Mouse (Mus musculus) cerebellum, adult (tissue): ENCODE data around the gene Ift80.
"Not testable (repeated sequence)": the region's sequence is repeated elsewhere in the genome, so short reads cannot be mapped to it uniquely, and the experiment has no call there.

ENCODE experiments used
- ATAC-seq: cut with Nextera tagmentation; 2 replicates; pipeline ENCODE4 v1.9.2; 2017; ENCODE audit warnings: mild to moderate bottlenecking, moderate library complexity, mixed read lengths; ENCODE audit not compliant: insufficient number of reproducible peaks, low FRiP score, low TSS enrichment

Gene Ift80

GRCm38 (mm10) chr3:69002781-69003180 is 1.6 kb downstream of the Ift80 start:
- no peak for ATAC-seq

- ATAC-seq = no peak
These were observed 17.8 kb downstream of the Ift80 start for GRCm38 (mm10) chr3:68986550-68986949.

DNA sequence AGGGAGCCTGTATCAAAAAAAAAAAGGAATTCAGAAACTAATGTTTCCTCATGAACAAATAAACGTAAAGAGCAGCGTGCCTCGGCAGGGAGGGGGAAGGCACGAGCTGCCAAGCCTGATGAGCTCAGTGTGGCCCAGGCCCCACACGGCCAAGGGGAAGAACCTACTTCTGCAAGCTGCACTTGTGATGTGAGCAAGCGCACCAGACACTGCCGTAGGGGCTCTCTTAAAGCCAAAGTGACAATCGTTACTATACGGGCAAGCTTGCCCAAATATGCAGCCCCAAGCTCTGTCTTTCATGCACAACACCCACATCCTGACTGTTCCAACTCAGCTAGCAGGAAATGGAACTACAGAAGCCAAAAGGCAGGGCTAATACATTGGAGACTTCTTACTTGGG is 23.5 kb downstream of the Ift80 start:
- no peak for ATAC-seq

DNA sequence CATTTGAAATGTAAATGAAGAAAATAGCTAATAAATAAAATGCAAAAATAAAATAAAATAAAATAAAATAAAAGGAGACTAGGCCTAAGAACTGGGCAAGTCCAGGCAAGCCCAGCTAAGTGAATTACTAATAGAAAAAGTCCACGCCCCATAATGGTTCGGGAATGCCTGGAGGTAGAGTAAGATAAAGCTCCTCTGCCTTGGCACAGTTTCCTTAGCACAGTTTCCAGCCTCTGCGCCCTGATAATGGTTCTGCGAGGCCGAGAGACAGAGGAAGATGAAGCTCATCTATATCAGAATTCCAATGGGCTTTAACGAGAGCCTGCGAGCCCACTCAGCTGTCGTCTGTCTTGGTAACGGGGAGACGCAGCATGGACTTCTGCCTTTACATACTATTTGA is 25.2 kb downstream of the Ift80 start:
- no peak for ATAC-seq

GRCm38 (mm10) chr3:68977696-68978095 is 26.7 kb downstream of the Ift80 start:
- ATAC-seq = no peak

DNA sequence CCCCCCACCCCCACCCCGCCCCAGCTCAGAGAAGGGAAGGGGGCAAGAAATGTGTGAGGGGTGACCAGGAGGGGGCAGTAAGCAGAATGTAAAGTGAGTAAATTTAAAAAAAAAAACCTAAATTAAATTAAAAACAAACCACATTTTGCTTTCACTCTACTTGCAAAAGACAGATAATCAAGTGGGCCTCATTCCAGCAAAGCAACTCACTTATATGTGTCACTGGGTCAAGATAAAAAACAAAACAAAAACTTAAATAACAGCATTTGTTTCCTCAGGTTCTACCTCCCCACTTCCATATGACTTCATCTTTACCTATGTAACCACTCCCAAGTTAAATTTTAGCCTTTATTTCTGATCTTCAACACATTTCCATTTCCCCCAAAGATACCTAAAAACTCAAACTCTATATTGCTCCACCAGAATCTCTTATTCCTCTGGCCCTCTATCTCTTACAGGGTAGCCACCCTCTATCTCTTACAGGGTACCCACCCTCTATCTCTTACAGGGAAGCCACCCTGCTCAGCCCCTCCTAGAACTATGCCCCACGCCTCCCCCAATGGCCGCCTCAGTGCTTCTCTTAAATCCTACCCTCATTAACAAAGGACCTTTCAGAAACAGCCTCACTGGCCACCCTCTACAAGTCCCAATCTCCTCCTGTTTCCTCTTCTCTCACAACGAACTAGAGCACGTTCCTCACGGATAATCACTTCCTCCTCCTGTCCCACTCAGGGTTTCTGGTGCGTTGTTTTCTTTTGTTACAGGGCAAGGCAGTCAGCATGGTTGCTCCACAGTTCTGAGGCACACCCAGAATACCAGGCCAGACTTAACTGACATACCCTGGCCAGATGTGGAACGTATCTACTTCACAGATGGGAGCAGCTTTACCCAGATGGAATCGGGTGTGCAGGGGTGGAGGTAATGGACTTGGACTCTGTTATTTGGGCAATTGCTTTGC is 28.6 kb downstream of the Ift80 start:
- ATAC-seq = no peak

DNA sequence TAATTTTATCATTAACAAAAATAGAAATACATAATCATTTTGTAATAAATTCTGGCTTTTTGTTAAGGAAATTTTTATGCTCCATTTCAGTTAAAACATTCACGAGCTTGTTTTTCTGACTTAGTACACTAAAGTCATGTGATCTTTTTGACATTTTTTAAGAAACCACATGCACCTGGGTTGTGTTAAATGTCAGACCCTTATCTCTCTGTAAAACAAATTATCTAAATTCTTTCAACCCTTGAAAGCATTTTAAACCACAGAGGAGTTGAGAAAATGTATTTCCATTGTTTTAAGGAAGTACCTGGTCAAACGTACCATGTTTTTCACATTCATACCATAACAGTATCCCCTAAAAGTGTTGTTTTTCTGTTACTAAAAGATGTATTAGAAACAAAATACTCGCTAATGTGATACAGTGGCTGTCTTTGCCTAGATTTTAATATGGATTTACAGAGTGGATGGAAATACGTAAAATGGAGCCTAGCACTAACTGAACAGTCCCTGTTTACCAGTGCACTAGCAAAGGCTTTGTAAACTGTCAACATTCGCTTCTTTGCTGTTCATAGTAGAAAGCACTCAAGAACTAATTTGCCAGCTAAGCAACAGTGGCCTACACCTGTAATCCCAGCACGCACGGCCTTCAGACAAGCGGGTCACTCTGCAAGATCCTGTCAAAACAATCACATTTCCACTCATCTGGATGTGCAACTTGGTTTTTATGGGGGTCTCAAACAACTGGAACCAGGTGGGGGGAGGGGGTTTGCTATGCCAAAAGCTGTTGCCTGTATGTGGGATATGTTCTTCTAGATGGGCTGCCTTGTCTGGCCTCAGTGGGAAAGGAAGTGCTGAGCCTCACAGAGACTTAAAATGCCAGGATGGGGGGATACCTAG is 29.5 kb downstream of the Ift80 start:
- ATAC-seq = no peak

GRCm38 (mm10) chr3:68973574-68973973 is 30.8 kb downstream of the Ift80 start:
- ATAC-seq = no peak

GRCm38 (mm10) chr3:68969091-68969590 is 35.2 kb downstream of the Ift80 start:
- ATAC-seq = no peak

DNA sequence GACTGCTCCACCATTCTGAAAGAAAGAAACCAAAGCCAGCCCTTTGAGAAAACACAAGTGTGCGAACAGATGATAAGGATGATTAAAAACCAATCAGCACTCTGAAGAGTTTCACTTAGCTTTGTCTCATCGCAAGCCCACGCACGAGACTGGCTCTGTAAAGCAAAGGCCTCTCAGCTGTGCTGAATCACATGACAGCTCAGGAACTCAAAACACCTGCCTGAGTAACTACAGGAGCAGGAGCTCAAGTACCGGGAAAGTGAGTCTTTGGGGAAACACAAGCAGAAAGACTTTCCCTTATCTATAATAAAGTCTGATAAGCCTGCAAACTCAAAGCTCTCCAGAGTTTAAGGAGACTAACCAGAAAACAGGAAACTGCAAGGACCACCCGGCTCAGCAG is 37.0 kb downstream of the Ift80 start:
- no peak for ATAC-seq

GRCm38 (mm10) chr3:68966527-68967285 is 37.7 kb downstream of the Ift80 start:
- ATAC-seq = no peak

GRCm38 (mm10) chr3:68964682-68965081 is 39.7 kb downstream of the Ift80 start:
- no peak for ATAC-seq

GRCm38 (mm10) chr3:68957413-68957812 is 47.0 kb downstream of the Ift80 start:
- no peak for ATAC-seq

DNA sequence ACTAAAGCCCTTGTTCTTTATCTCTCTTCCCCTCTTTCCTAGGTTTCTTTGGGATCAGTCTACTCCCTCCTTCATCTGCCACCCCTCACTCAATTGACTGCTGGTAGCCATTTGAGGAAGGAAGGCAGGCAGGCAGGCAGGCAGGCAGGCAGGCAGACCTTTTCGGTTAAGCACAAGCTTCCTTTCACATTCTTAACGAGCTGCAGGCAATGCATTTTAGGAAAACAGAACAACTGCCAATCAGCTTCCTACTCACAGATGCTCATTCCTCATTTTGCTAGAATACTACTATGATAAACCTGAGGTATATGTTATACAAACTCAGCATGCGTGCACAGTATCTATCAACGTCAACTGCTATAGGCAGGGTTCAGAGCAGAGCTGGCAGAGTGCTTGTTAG is 47.9 kb downstream of the Ift80 start:
- no peak for ATAC-seq

GRCm38 (mm10) chr3:68954487-68954886 is 49.9 kb downstream of the Ift80 start:
- no peak for ATAC-seq

GRCm38 (mm10) chr3:68952707-68953106 is 51.7 kb downstream of the Ift80 start:
- no peak for ATAC-seq

DNA sequence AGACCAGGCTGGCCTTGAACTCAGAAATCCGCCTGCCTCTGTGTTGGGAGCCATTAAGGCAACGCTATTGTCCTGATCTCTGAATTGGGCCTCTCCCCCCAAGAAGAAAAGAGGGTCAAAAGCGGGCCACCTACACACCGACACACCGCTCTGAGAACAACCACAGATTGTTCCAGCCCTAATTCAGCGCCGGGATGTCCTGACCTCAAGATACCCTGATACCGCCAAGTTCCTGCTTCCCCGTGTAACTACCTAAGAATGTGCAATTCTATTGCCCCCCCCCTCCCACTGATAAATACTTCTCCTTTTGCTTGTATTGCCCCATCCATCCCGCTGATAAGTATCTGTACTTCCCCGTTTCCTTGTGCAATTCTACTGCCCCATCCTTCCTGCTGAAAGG is 52.4 kb downstream of the Ift80 start:
- ATAC-seq = not testable (repeated sequence)

DNA sequence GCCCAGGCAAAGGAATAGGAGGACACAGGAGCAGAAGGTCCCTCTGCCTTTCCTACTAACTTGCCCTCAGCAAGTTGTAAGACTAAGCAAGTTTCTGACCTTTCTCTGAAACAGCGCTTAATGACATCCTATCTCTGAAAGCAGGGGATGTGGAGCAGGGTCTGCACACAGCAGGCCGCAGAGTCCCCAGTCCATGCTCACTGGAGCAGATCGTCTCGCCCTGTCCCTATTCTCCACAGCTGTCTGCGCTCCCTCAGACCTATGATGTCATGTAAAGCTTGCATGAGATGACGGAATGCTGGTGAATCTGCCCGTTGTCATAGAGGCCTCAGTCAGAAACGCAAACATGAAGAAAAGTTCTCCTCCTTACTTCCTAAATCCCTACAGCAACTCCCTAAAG is 55.0 kb downstream of the Ift80 start:
- no peak for ATAC-seq

GRCm38 (mm10) chr3:68948918-68949317 is 55.5 kb downstream of the Ift80 start:
- no peak for ATAC-seq

- ATAC-seq = no peak
These were observed 62.5 kb downstream of the Ift80 start for GRCm38 (mm10) chr3:68941867-68942266.
